Mouse (Mus musculus): ENCODE results near the gene Pcsk2.

DNA sequence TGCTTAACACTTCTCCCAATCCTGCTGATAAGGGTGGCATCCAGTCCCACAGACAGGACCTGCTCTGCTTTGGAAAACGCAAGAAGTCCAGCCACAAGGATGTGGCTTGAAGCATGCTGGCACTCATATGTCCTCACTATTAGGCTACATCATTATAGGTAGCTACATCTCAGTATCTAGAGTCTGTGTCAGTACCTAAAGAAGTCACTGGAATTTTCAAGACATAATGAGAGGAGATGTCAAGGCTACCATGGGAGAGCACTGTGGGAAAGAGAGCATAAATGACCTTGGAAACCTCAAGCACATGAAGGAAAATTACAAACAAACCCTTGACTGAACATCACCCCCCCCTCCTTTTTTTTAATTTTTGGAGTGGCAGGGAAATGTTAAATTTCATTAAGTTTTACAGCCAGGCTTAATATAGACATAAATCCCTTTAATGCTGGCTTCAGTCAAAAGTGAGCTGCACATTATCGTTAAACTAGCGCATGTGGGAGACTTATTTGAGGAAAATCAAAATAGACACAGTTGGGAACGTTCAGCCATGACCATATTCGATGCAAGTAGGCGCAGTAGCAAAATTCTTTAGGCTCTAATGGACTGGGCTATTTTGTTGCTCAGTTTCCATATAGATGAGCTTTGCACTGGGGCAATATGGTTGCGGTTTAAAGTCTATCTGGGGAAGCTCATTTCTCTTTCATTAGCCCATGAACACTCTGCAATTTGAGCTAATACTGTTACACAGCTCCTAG lies 193.7 kb downstream of the Pcsk2 start:
- TF ChIP-seq CTCF (IDR thresholded peaks at IDR 0.05; ENCODE audit: extremely low read depth, insufficient read depth, insufficient read length, insufficient replicate concordance) (no peak), POLR2A (IDR thresholded peaks at IDR 0.05; ENCODE audit: low read depth, low read length) (no peak)
